Mouse (Mus musculus): ENCODE measurements around the gene Gm10031.

The Gm10031 gene

GRCm38 (mm10) chr1:156523842-156524241, at the start of gene Gm10031:
Gene Gm10031 (plus strand): TSS chr1:156524012.
- WGBS, result 95% methylated on average over 22 of the region's 22 CpGs

DNA sequence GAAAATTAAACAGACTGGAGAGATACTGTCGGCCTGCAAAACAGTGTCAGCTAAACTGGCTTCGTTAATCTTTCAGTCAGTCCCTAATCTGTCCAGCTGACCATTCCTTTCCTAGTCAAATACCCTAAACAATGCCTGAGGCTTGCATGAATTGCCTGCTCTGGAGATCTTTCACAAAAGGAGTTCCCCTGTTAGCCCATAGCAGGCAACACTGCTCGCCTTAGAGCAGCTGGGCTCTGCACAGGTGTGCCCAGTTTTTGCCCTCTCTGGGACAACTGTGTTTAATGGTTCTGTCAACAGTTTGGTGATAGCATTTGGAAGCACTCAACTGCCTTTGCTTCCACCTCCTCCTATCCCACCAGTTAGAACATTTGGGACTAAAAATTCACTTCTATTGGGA, 49.0 kb upstream of the Gm10031 start:
- 78% methylated on average over 3 of the region's 3 CpGs for WGBS

GRCm38 (mm10) chr1:156476016-156476415, 47.8 kb upstream of the Gm10031 start:
- 66% methylated on average over 2 of the region's 2 CpGs for WGBS

DNA sequence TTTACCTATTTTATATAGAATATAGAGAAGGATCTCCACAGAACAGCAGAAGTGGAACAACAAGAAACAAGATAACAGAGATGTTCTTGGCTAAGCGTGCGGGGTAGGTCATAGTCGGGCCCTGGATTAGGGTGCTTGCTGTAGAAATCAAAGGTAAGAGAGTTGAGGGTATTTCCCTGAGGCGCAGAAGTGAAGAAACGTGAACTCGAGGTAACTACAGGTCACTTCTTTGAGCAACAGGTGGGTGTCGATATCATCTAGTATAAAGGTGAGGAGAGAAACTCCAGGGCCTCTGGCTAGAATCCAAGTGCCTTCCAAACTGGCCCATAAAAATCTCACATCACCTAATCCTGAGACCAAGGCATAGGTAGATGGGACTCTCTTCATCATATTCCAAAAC, 47.3 kb upstream of the Gm10031 start:
- 75% methylated on average over 7 of the region's 7 CpGs for WGBS

DNA sequence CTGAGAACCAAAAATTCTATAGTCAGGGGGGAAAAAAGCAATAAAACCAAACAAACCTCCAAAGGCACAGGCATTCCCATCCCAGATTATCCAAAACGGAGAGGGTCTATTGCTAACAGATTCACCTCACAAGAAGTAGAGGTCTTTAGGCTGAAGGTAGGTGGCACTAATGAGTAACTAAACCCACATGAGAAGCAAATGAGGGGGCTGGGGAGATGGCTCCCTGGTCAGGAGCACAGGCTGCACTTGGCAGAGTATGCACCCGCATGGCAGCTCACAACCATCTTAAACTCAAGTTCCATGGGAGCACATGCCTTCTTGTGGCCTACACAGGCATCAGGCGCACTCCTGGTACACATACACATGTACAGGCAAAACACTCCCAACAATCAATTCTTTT, 42.0 kb upstream of the Gm10031 start:
- WGBS, result 100% methylated on average over 3 of the region's 3 CpGs

GRCm38 (mm10) chr1:156487498-156487897, 36.3 kb upstream of the Gm10031 start:
- WGBS, result 92% methylated on average over 7 of the region's 7 CpGs

- 83% methylated on average over 5 of the region's 5 CpGs for WGBS
Measured at GRCm38 (mm10) chr1:156488031-156488430, 35.8 kb upstream of the Gm10031 start.

DNA sequence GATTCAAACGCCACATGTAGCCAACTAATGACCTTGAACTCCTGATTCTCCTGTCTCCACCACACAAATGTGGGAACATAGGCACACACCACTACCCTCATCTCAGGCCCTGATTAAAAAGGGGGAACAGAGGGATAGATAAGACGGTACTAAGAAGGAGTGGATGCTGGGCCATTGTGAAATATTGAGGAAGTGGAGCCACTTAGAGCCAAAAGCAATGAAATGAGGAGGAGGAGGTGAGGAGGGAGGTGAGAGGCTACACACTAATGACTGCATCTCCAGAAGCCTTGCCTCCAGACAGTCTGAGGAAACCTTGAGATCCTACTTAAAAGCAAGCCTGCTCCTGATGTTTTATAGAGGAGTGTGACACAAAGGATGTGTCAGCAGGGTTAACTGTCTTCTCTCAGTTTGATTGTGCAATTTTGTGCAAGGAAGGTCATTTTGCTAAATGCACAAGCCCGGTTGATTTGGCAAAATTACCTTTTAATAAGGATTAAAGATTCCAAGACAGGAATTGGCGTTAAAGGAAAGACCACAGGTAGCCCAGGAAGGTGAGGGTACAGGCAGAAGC, 32.5 kb upstream of the Gm10031 start:
- 89% methylated on average over 4 of the region's 4 CpGs for WGBS

DNA sequence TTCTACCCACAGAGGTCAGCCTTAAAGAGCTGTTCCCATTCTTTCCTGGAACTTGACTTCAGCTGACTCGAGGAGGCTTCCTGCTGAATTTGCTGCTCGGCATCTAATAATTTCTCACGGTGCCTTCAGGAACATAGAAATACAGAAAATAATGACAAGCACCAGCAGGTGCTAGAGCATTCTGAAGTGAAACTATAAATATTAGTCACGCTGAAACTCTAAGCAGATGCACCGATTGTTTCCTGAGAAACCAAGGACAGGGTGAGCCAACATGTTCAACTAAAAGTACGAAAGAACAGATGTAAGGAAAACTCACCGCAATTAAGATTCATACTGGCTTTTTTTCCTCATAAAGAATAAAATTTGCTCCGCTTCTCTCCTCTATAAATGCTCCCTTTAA, 28.8 kb upstream of the Gm10031 start:
- 66% methylated on average over 8 of the region's 8 CpGs for WGBS

DNA sequence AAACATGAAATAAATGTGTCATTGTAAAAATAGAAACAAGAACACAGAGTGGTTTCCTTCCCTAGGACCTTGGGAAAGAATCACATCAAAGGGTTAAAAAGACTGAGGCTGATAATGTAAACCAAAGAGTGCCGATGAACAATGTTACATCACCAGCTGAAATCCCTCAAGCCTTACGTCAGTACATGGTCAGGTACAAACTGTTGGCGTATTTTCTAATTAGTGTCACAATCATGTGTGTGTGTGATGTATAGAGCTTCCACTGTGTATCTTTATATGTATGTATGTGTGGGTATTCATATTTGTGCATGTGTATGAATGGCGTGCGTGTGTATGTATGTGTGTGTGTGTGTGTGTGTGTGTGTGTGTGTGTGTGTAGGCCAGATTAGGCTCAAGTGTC, 26.9 kb upstream of the Gm10031 start:
- WGBS, result 87% methylated on average over 5 of the region's 5 CpGs

DNA sequence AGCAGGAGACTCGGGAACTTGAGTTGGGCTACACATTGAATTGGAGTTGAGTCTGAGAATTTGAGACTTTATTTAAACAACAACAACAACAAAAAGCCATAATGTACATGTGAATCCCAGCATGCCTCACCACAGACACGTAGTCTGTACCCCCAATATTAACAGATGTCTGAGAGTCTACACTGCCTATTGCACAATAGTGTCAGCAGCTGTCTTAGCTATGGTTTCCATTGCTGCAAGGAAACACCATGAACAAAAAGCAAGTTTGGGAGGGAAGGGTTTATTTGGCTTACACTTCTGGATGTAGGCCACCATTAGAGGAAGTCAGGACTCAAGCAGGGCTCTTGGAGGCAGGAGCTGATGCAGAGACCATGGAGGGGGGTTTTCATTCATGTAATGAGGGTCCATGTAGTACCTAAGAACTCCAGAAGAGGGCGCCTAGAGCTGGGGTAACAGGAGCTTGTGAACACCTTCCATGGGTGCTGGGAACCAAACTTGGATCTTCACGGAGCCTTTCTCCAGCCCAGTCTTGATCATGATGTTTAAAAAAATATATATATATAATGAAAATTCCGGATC, 18.8 kb upstream of the Gm10031 start:
- WGBS, result 78% methylated on average over 5 of the region's 5 CpGs

DNA sequence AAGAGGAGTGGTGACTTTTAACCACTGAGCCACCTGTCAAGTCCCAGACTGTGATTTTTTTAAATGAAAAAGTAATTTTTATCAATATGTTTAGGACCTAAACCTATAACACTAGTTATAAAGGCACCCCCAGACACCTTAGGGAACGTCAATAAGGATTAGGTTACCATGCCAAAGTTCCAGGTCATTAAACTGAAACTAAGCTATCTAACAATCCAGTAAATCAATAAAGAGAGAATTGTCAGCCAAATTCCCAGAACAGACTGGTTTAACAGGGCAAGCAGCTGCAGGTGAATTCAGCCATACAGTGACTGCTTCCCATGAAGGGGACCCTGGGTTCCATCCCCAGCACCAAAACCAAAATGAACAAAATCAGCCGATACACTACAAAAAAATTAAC, 17.9 kb upstream of the Gm10031 start:
- 89% methylated on average over 2 of the region's 2 CpGs for WGBS

DNA sequence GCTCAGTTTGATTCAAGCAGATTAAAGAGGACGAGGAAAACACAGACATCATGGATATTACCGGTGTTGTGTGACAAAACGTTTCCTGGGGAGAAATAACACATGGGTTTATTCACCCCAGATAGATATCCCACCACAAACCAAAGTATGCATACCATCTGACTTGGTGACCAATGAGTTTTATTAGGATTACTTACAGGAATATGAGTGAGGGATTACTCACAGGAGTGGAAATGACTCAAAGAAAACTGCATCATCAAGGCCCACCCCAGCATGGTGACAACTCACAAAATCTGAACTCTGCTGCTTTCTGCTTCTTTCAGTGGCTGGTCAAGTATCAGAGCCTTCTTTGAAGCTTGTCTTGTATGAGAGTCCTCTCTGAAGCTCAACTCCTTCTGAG, 16.1 kb upstream of the Gm10031 start:
- 87% methylated on average over 3 of the region's 3 CpGs for WGBS

GRCm38 (mm10) chr1:156520136-156520780, 3.6 kb upstream of the Gm10031 start:
- WGBS, result 92% methylated on average over 3 of the region's 3 CpGs

DNA sequence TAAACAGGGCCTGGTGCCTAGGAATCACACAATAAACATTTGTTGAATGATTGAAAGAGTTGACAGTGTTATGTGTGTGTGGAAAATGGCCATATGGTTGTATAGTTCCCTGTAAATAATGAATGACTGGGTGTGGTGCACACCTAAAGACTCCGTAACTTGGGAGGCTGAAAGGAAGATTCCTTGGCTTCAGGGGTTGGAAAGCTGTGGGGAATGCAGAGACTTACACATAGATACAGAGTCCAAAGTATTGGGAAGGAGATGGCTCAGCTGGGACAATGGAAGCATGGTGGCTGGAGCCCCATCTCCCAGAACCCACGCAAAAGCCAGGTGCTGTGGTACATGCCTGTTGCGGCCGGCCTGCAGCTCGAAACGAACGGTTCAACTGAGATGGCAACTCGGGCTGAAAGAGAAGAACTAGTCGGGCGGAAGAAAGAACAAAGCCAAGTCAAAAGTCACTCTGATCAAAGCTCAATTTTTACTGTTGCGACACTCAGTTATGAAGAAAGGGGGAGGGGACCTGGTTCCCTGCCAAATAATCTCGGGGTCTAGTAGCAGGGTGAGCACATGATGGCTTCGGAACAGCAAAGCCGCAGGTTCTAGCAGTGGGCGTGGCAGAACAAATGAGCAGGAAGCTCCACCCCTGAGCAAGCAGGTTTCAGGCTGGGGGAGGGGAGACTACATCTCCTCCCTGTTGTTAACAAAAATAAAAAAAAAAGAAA, 1.9 kb upstream of the Gm10031 start:
- 51% methylated on average over 15 of the region's 15 CpGs for WGBS

GRCm38 (mm10) chr1:156532476-156533175, 8.8 kb downstream of the Gm10031 start:
- 89% methylated on average over 16 of the region's 16 CpGs for WGBS

DNA sequence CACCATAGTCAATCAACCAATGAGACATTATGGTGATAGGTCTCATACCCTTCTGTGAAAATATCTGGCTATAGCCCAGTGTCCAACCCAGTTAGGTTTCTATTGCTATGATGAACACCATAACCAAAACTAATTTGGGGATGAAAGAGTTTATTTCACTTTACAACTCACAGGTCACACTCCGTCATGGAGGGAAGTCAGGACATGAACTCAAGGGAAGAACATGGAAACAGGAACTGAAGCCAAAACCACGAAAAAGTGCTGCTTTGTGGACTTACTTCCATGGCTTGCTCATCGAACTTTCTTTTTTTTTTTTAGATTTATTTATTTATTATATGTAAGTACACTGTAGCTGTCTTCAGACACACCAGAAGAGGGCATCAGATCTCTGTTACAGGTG, 9.7 kb downstream of the Gm10031 start:
- 85% methylated on average over 3 of the region's 3 CpGs for WGBS

GRCm38 (mm10) chr1:156533911-156534310, 10.1 kb downstream of the Gm10031 start:
- WGBS, result 94% methylated on average over 4 of the region's 4 CpGs

DNA sequence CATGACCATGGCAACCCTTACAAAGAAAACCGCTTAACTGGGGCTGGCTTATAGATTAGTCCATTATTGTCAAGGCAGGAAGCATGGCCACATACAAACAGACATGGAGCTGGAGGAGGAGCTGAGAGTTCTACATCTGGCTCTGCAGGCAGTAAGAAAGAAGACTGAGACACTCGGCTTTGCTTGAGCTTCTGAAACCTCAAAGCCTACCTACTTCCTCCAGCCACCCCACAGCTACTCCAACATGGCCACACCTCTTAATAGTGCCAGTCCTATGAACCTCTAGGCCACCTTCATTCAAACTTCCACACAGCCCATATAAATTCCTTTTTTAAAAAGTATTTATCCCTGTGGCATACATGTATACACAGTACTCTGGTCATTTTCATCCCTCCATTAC, 13.2 kb downstream of the Gm10031 start:
- WGBS, result 68% methylated on average over 2 of the region's 2 CpGs

DNA sequence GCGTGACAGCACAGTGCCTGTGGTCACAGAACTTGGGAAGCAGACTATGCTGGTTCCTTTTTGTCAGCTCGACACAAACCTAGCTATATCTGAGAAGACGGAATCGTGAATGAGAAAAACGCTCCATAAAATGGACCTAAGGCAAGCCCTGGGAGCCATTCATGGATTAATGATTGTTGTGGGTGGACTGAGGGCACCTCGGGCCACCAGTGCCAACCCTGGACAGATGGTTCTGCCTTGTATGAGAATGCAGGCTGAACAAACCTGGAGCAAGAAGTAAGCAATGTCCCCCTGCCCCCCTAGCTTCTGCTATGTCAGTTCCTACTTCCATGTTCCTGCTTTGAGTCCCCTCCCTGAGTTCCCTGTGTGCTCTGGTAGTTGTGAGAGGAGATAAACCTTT, 13.9 kb downstream of the Gm10031 start:
- 86% methylated on average over 6 of the region's 6 CpGs for WGBS

GRCm38 (mm10) chr1:156538382-156538781, 14.6 kb downstream of the Gm10031 start:
- 84% methylated on average over 3 of the region's 3 CpGs for WGBS

Measured in cerebral cortex, adult 2 months (tissue).